Mouse (Mus musculus): ENCODE results near the gene Slc41a2. TPM values are rescaled to one million over a fixed set of nuclear protein-coding genes. Genes with fewer than 3 reads are reported as not detected.

The Slc41a2 gene
- polyA plus RNA-seq, 1 experiment: 11.5 TPM

- H3K27me3 ChIP-seq (ENCODE audit: control insufficient read depth, insufficient read depth, low read length): no peaks in the 10 kb centered on the region
- WGBS: 35% methylated on average over 8 of the region's 8 CpGs
- peak; percentile 68; the same call in 1 of the 2 replicates for TF ChIP-seq CTCF (IDR thresholded peaks at IDR 0.05; ENCODE audit: extremely low read depth, insufficient read length, insufficient replicate concordance, low read depth, low read length)
- no peak for TF ChIP-seq POLR2A (IDR thresholded peaks at IDR 0.05; ENCODE audit: low read depth, low read length)
- H3K36me3 ChIP-seq (ENCODE audit: control insufficient read depth, insufficient read depth, low read length): no peaks in the 10 kb centered on the region
- no peak overlapping the region for H3K27ac ChIP-seq (ENCODE audit: insufficient read depth, low read depth, low read length)
- no peaks in the 10 kb centered on the region; the same call in none of the 2 replicates for H3K4me1 ChIP-seq (ENCODE audit: control insufficient read depth, insufficient read depth, insufficient read length, low read length)
- no peak overlapping the region for H3K4me3 ChIP-seq (ENCODE audit: low read depth, low read length)
Measured at GRCm38 (mm10) chr10:83182573-83182960, 155.1 kb downstream of the Slc41a2 start.

GRCm38 (mm10) chr10:83181831-83182572 is 155.7 kb downstream of the Slc41a2 start:
- no peak overlapping the region for H3K4me3 ChIP-seq (ENCODE audit: low read depth, low read length)
- no peak overlapping the region for H3K27ac ChIP-seq (ENCODE audit: insufficient read depth, low read depth, low read length)
- WGBS: 83% methylated on average over 15 of the region's 15 CpGs
- H3K4me1 ChIP-seq (ENCODE audit: control insufficient read depth, insufficient read depth, insufficient read length, low read length): no peaks in the 10 kb centered on the region; the same call in none of the 2 replicates
- TF ChIP-seq CTCF (IDR thresholded peaks at IDR 0.05; ENCODE audit: extremely low read depth, insufficient read length, insufficient replicate concordance, low read depth, low read length): no peak
- TF ChIP-seq POLR2A (IDR thresholded peaks at IDR 0.05; ENCODE audit: low read depth, low read length): no peak
- no peaks in the 10 kb centered on the region for H3K36me3 ChIP-seq (ENCODE audit: control insufficient read depth, insufficient read depth, low read length)
- H3K27me3 ChIP-seq (ENCODE audit: control insufficient read depth, insufficient read depth, low read length): no peaks in the 10 kb centered on the region

Other genes starting within 250 kb of the Slc41a2 start
- gene D10Wsu102e, start 22.3 kb upstream of the Slc41a2 start, polyA plus RNA-seq (2012; rRNA removed): 0.06 and 0.11 TPM in 2 replicates
- gene Aldh1l2, start 196.3 kb upstream of the Slc41a2 start, polyA plus RNA-seq (2012; rRNA removed): 1.0 and 1.8 TPM in 2 replicates
- gene Washc4, start 205.9 kb upstream of the Slc41a2 start, polyA plus RNA-seq (2012; rRNA removed): 0.32 and 0.57 TPM in 2 replicates

Data from small intestine, adult 2 months (tissue).